ENCODE assay signal across 22 mouse cellular contexts in the genomic region with DNA sequence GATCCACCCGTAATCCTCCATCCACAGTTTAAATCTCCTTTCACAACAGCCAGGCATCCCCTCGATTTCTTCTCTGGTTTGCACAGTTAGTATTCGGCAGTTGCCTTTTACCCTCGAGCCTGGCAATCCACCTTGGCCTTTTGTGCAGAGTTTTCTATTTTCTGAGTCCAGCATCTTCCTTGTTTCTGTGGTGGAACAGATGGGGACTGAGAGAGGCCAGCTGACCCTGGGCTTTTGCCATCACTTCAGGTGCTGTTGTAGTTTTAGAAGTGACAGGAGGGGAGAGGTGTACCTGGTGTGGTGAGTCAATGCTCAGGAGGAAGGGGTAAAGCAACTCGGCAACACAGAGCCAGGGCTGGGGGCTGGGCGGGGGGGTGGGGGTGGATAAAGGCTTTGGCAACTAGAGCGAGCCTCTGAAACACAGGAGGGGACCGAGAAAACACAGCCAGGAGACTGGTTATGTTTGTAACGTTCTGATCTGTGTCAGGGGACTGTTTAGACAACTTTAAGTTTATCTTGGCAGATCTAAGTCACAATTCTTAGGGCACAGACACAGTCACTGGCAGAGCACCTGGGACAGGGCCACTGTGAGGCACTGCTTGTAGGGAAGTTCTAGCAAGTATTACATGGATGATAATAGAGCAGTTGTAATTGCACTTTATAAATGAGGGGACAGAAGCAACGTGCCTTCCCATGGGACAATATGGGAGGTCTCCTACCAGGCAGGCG. TPM values are rescaled to one million over a fixed set of nuclear protein-coding genes. Genes with fewer than 3 reads are reported as not detected.
DNase-seq lines count a peak whose midpoint lies in the region; ATAC-seq and TF ChIP-seq lines count a peak whose summit lies in the region.
"Had no signal": no experiment of that assay in that cellular context is flagged by ENCODE, and none has a peak within 500 bp of the region (broad histone marks: within the 10 kb centered on the region; RNA-seq: fewer than 3 reads in every experiment).

No protein-coding gene starts in this region.

- H3K79me2 ChIP-seq in macrophage (ENCODE audit: inconsistent target), result peaks cover 95% of the 10 kb centered on the region

- H3K4me1 ChIP-seq in stomach, embryonic 16.5 days (ENCODE audit: control insufficient read depth, insufficient read depth, low read length), result peaks cover 7% of the 10 kb centered on the region; the same call in 1 of the 2 replicates
- H3K4me1 ChIP-seq in stomach, postnatal 0 days (replicated peaks; ENCODE audit: control insufficient read depth, insufficient read depth), result no peaks in the 10 kb centered on the region; the same call in 1 of the 2 replicates
- H3K4me1 ChIP-seq in erythroblast, embryonic 14.5 days (ENCODE audit: control insufficient read depth), result peaks cover 99% of the 10 kb centered on the region

- H3K27ac ChIP-seq in stomach, embryonic 16.5 days (ENCODE audit: low read length), result peak overlapping the region; percentile 12; the same call in 1 of the 2 replicates
- no peak overlapping the region for H3K27ac ChIP-seq in stomach, postnatal 0 days (replicated peaks)
- H3K27ac ChIP-seq in macrophage, result peak overlapping the region; percentile 74
- H3K27ac ChIP-seq: embryonic facial prominence, embryonic 13.5 days; forebrain, embryonic 15.5 days; midbrain, embryonic 12.5 days had no signal

- no peak overlapping the region for H3K4me2 ChIP-seq in stomach, embryonic 16.5 days (ENCODE audit: low read depth, low read length)
- H3K4me2 ChIP-seq in stomach, postnatal 0 days (replicated peaks; ENCODE audit: low read depth), result no peak overlapping the region
- H3K4me2 ChIP-seq: embryonic facial prominence, embryonic 13.5 days; forebrain, embryonic 15.5 days; midbrain, embryonic 12.5 days had no signal

- no peaks in the 10 kb centered on the region for H3K36me3 ChIP-seq in stomach, embryonic 16.5 days (ENCODE audit: control insufficient read depth, insufficient read depth, low read length)
- H3K36me3 ChIP-seq in stomach, postnatal 0 days (ENCODE audit: control insufficient read depth, insufficient read depth, low read length), result peaks cover 6% of the 10 kb centered on the region; the same call in 1 of the 2 replicates
- peaks cover 99% of the 10 kb centered on the region for H3K36me3 ChIP-seq in erythroblast, embryonic 14.5 days (ENCODE audit: control insufficient read depth)
- H3K36me3 ChIP-seq in macrophage (ENCODE audit: inconsistent target), result peaks cover 26% of the 10 kb centered on the region
- H3K36me3 ChIP-seq: forebrain, embryonic 15.5 days; midbrain, embryonic 12.5 days had no signal

- no peak for DNase-seq in stomach, postnatal 0 days (ENCODE audit: low spot score)
- DNase-seq in cerebellum, adult 18-20 months, result peak; percentile 81 to 85
- DNase-seq in thymus, postnatal 10 days (ENCODE audit: low spot score in 2 of 2), result no peak
- DNase-seq in thymus, postnatal 0 days (ENCODE audit: low spot score), result no peak
- DNase-seq in spleen, postnatal 36 days (ENCODE audit: low spot score in 2 of 2), result no peak
- DNase-seq: heart, postnatal 4 days; layer of hippocampus, adult 9-11 months; right cerebral cortex, postnatal 14 days; thymus, postnatal 36 days had no signal

- 0 out of 2 replicates have a peak overlapping the region, but pooled peaks have one; percentile 5 for H3K9ac ChIP-seq in stomach, embryonic 16.5 days (ENCODE audit: low read length)
- H3K9ac ChIP-seq in stomach, postnatal 0 days (ENCODE audit: low read length), result no peak overlapping the region
- H3K9ac ChIP-seq: embryonic facial prominence, embryonic 13.5 days; forebrain, embryonic 15.5 days; midbrain, embryonic 12.5 days had no signal

- ATAC-seq in stomach, embryonic 16.5 days (ENCODE audit: insufficient read depth, low FRiP score), result no peak
- no peak for ATAC-seq in stomach, postnatal 0 days (ENCODE audit: low FRiP score, low TSS enrichment)
- ATAC-seq: forebrain, embryonic 15.5 days; inflammation-experienced regulatory T-cells, adult 6 months; lung, postnatal 0 days; Patski had no signal

- TF ChIP-seq EP300 in stomach, postnatal 0 days (optimal IDR thresholded peaks at IDR 0.05), result no peak

- WGBS in stomach, embryonic 16.5 days, result 39% methylated on average over 11 of the region's 11 CpGs
- WGBS in stomach, postnatal 0 days, result 32% methylated on average over 11 of the region's 11 CpGs
- 48% methylated on average over 11 of the region's 11 CpGs for WGBS in macrophage (ENCODE audit: missing documents)

- H3K9me3 ChIP-seq in stomach, embryonic 16.5 days (replicated peaks; ENCODE audit: control insufficient read depth, low read length), result no peaks in the 10 kb centered on the region
- no peaks in the 10 kb centered on the region for H3K9me3 ChIP-seq in stomach, postnatal 0 days (ENCODE audit: control insufficient read depth, low read length)
- H3K9me3 ChIP-seq in erythroblast, embryonic 14.5 days (ENCODE audit: control insufficient read depth, low read length), result no peaks in the 10 kb centered on the region
- H3K9me3 ChIP-seq: embryonic facial prominence, embryonic 13.5 days; forebrain, embryonic 15.5 days; midbrain, embryonic 12.5 days had no signal

- no peak overlapping the region for H3K4me3 ChIP-seq in stomach, embryonic 16.5 days (replicated peaks; ENCODE audit: low read length)
- H3K4me3 ChIP-seq in stomach, postnatal 0 days (ENCODE audit: low read depth, low read length), result no peak overlapping the region
- peak overlapping the region; percentile 56 for H3K4me3 ChIP-seq in erythroblast, embryonic 14.5 days (replicated peaks)
- no peak overlapping the region for H3K4me3 ChIP-seq in macrophage (ENCODE audit: inconsistent target)
- H3K4me3 ChIP-seq: embryonic facial prominence, embryonic 13.5 days; forebrain, embryonic 15.5 days; midbrain, embryonic 12.5 days; myocyte had no signal

- H3K27me3 ChIP-seq in stomach, embryonic 16.5 days (ENCODE audit: control insufficient read depth, insufficient read depth, low read length), result no peaks in the 10 kb centered on the region
- no peaks in the 10 kb centered on the region; the same call in 1 of the 2 replicates for H3K27me3 ChIP-seq in stomach, postnatal 0 days (ENCODE audit: control insufficient read depth, insufficient read depth, low read length)
- H3K27me3 ChIP-seq in erythroblast, embryonic 14.5 days (ENCODE audit: control insufficient read depth), result no peaks in the 10 kb centered on the region
- H3K27me3 ChIP-seq: embryonic facial prominence, embryonic 13.5 days; forebrain, embryonic 15.5 days; Patski had no signal

- TF ChIP-seq CTCF in stomach, postnatal 0 days (IDR thresholded peaks at IDR 0.05; ENCODE audit: low read depth), result no peak

RNA-seq across cellular contexts. Expression of a gene that starts 8.5 kb away (rescaled TPM):
- 87.3 and 88.9 TPM in 2 replicates for polyA plus RNA-seq in stomach, embryonic 16.5 days (2015; fragmentation: Nextera tagmentation; extraction: Ambion mirVana)
- polyA plus RNA-seq in stomach, postnatal 0 days (2015; fragmentation: Nextera tagmentation; extraction: Ambion mirVana), result 53.5 and 56.9 TPM in 2 replicates
- 29.1 and 34.6 TPM in 2 replicates for polyA plus RNA-seq in erythroblast, embryonic 14.5 days (2012)
- total RNA-seq in macrophage (2018; cell fraction: chromatin; rRNA removed), result 100 to 1,000 TPM in 11 of 26 experiments, 10 to 100 TPM in 15; 30.9 to 262 (median 79.8) TPM
- total RNA-seq in macrophage (2018; cell fraction: cytosol; rRNA removed), result 100 to 1,000 TPM; 204 to 401 (median 304) TPM
- total RNA-seq in macrophage (2018; cell fraction: nucleus; rRNA removed), result 100 to 1,000 TPM; 188 to 510 (median 266) TPM
- 180 to 528 TPM (median 364 TPM) in 3 replicates for polyA plus RNA-seq in macrophage (2018)
- polyA plus RNA-seq in thymus, postnatal 0 days (2015; fragmentation: Nextera tagmentation; extraction: Ambion mirVana), result 16.5 and 18.9 TPM in 2 replicates

RNA-seq across cellular contexts. Expression of a gene that starts 39.3 kb away (rescaled TPM):
- not detected in 2 replicates for polyA plus RNA-seq in stomach, embryonic 16.5 days (2015; fragmentation: Nextera tagmentation; extraction: Ambion mirVana)
- not detected in 2 replicates for polyA plus RNA-seq in stomach, postnatal 0 days (2015; fragmentation: Nextera tagmentation; extraction: Ambion mirVana)
- not detected in 2 replicates for polyA plus RNA-seq in erythroblast, embryonic 14.5 days (2012)
- total RNA-seq in macrophage (2018; cell fraction: chromatin; rRNA removed), result not detected
- not detected for total RNA-seq in macrophage (2018; cell fraction: cytosol; rRNA removed)
- total RNA-seq in macrophage (2018; cell fraction: nucleus; rRNA removed), result not detected
- polyA plus RNA-seq in macrophage (2018), result not detected in 3 replicates
- polyA plus RNA-seq in thymus, postnatal 0 days (2015; fragmentation: Nextera tagmentation; extraction: Ambion mirVana), result 0.13 and 0.18 TPM in 2 replicates
- total RNA-seq: gastrocnemius, adult 18-20 months; heart, postnatal 4 days; left cerebral cortex, postnatal 14 days had no signal
- polyA plus RNA-seq: embryonic facial prominence, embryonic 13.5 days; forebrain, embryonic 15.5 days; inflammation-experienced regulatory T-cells, adult 6 months; kidney, postnatal 0 days; lung, postnatal 0 days; midbrain, embryonic 12.5 days; myocyte; Patski had no signal

Comparison
In these comparisons a context has a peak if more than half of its experiments do, and no peak if none do; other contexts are left out.
1. DNase-seq: peak in cerebellum, adult 18-20 months (2 of 2); none in stomach, postnatal 0 days (single experiment), thymus, postnatal 10 days (0 of 2), thymus, postnatal 0 days (single experiment) and spleen, postnatal 36 days (0 of 2).